Mouse (Mus musculus) E14TG2a.4 (cell line): ENCODE results near the gene Eri3.

Experiments
- CTCF ChIP-seq: conservative IDR thresholded peaks from 2 replicates; pipeline ENCODE4 v1.5.1; 2014; ENCODE audit warnings: low read length
- NANOG ChIP-seq: IDR thresholded peaks from 2 replicates; pipeline ENCODE4 v1.6.1; 2014; ENCODE audit warnings: borderline replicate concordance, low read length, mixed read lengths

GRCm38 (mm10) chr4:117608265-117608664 is 58.1 kb downstream of the Eri3 start:
- TF ChIP-seq CTCF, result no peak
- TF ChIP-seq NANOG, result no peak
